Mouse (Mus musculus): ENCODE measurements around the gene Gm7030. TPM values are rescaled to one million over a fixed set of nuclear protein-coding genes. Genes with fewer than 3 reads are reported as not detected.
"Not testable (repeated sequence)": the region's sequence is repeated elsewhere in the genome, so short reads cannot be mapped to it uniquely, and the experiment has no call there.

Gm7030 gene
- not detected in 2 replicates for polyA plus RNA-seq (2015; fragmentation: Nextera tagmentation; extraction: Ambion mirVana)

GRCm38 (mm10) chr17:36128968-36129817 lies at the start of gene Gm7030:
TSS of gene Gm7030 (minus strand) at chr17:36129425.
- not testable (repeated sequence) for H3K9me3 ChIP-seq (replicated peaks; ENCODE audit: control insufficient read depth, low read length); H3K4me1 ChIP-seq (ENCODE audit: control insufficient read depth, low read depth, low read length); ATAC-seq (ENCODE audit: low read depth); H3K4me2 ChIP-seq (ENCODE audit: low read depth, low read length); H3K4me3 ChIP-seq (ENCODE audit: low read depth, low read length); H3K36me3 ChIP-seq (ENCODE audit: control insufficient read depth, insufficient read depth); H3K9ac ChIP-seq (ENCODE audit: low read depth, low read length); H3K27ac ChIP-seq (ENCODE audit: low read length); H3K27me3 ChIP-seq (ENCODE audit: control insufficient read depth, insufficient read depth, low read depth, low read length)
- WGBS (ENCODE audit: insufficient replicate concordance), result 20% methylated on average over 26 of the region's 28 CpGs

DNA sequence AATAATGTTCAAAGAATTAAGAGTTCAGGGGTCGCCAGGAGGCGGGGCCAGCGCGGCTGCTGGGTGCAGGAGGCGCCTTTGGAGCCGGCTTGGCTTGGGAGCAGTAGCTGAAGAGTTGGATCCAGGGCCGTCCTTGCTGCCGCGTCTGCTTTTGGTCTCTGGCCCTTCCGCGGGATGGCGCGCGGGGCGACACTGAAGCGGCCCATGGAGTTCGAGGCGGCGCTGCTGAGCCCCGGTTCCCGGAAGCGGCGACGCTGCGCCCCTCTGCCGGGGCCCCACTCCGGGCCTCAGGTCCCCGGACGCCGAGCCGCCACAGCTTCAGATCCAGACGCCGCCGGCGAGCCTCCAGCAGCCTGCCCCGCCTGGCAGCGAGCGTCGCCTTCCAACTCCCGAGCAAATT lies 49.7 kb upstream of the Gm7030 start:
- not testable (repeated sequence) for H3K9ac ChIP-seq (ENCODE audit: low read depth, low read length); ATAC-seq (ENCODE audit: low read depth); H3K9me3 ChIP-seq (replicated peaks; ENCODE audit: control insufficient read depth, low read length); H3K4me1 ChIP-seq (ENCODE audit: control insufficient read depth, low read depth, low read length); H3K27ac ChIP-seq (ENCODE audit: low read length); H3K36me3 ChIP-seq (ENCODE audit: control insufficient read depth, insufficient read depth)
- WGBS (ENCODE audit: insufficient replicate concordance), result under 1% methylated on average over 40 of the region's 40 CpGs
- Histone ChIP-seq H3K4me3 (ENCODE audit: low read depth, low read length) (peak overlapping the region; percentile 8; the same call in 1 of the 2 replicates), H3K4me2 (ENCODE audit: low read depth, low read length) (peak overlapping the region; percentile 20; the same call in 1 of the 2 replicates), H3K27me3 (ENCODE audit: control insufficient read depth, insufficient read depth, low read depth, low read length) (peaks cover 14% of the 10 kb centered on the region)

DNA sequence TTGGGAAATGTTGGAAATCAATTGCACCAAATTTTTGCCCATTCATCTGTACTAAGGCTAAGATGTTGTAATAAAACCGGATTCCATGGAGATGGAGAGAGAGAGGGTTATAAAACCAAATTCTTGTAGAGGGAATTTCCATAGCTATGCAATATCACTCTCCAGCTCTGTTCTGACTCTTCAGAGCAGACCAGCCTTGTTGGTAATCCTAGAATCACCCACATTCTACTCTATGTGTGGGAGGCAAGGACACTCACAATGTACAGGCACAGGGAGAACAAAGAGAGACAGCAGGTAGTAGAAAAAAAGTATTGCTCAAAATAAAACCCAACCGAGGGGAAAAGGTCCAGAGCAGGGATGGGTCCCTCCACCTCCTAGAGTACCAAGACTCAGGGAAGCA lies 46.9 kb upstream of the Gm7030 start:
- ATAC-seq (ENCODE audit: low read depth); H3K4me3 ChIP-seq (ENCODE audit: low read depth, low read length); H3K9ac ChIP-seq (ENCODE audit: low read depth, low read length); H3K4me1 ChIP-seq (ENCODE audit: control insufficient read depth, low read depth, low read length); H3K36me3 ChIP-seq (ENCODE audit: control insufficient read depth, insufficient read depth); H3K27ac ChIP-seq (ENCODE audit: low read length); H3K4me2 ChIP-seq (ENCODE audit: low read depth, low read length); H3K9me3 ChIP-seq (replicated peaks; ENCODE audit: control insufficient read depth, low read length): not testable (repeated sequence)
- no CpG with 5 or more reads among the region's 2 CpGs for WGBS (ENCODE audit: insufficient replicate concordance)
- peaks cover 10% of the 10 kb centered on the region for H3K27me3 ChIP-seq (ENCODE audit: control insufficient read depth, insufficient read depth, low read depth, low read length)

DNA sequence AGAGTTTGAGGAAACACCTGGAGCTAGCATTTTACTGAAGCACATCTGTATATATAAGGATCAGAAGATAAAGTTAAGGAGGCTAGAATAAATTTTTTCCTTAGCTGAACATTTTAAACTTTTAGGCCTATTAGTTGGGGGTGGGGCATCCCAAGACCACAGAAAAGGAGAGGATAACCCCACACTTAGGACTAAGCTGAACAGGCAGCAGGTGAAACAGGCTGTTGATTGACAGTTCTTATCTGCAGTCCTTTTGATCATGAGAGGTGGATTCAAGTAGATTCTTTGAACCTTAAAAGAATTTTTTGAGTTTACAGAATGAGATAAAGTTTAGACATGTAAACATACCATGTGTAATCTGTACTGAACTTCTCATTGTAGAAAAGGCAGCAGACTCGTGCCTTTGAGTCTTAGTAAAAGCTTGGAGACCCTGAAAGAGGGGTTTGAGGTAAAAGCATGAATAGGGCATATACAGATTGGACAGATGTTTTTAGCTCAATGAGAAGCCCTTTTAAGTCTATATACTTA lies 41.1 kb upstream of the Gm7030 start:
- WGBS (ENCODE audit: insufficient replicate concordance), result 12% methylated on average over 1 of the region's 1 CpGs
- H3K9ac ChIP-seq (ENCODE audit: low read depth, low read length), result no peak overlapping the region
- H3K9me3 ChIP-seq (replicated peaks; ENCODE audit: control insufficient read depth, low read length), result no peaks in the 10 kb centered on the region
- H3K27ac ChIP-seq (ENCODE audit: low read length), result no peak overlapping the region
- peaks cover 38% of the 10 kb centered on the region for H3K27me3 ChIP-seq (ENCODE audit: control insufficient read depth, insufficient read depth, low read depth, low read length)
- H3K36me3 ChIP-seq (ENCODE audit: control insufficient read depth, insufficient read depth), result no peaks in the 10 kb centered on the region
- H3K4me3 ChIP-seq (ENCODE audit: low read depth, low read length), result no peak overlapping the region
- ATAC-seq (ENCODE audit: low read depth), result no peak
- no peaks in the 10 kb centered on the region for H3K4me1 ChIP-seq (ENCODE audit: control insufficient read depth, low read depth, low read length)
- H3K4me2 ChIP-seq (ENCODE audit: low read depth, low read length), result no peak overlapping the region

GRCm38 (mm10) chr17:36169753-36170152 lies 40.5 kb upstream of the Gm7030 start:
- H3K4me3 ChIP-seq (ENCODE audit: low read depth, low read length), result no peak overlapping the region
- peaks cover 44% of the 10 kb centered on the region for H3K27me3 ChIP-seq (ENCODE audit: control insufficient read depth, insufficient read depth, low read depth, low read length)
- no peaks in the 10 kb centered on the region for H3K36me3 ChIP-seq (ENCODE audit: control insufficient read depth, insufficient read depth)
- no peak overlapping the region for H3K4me2 ChIP-seq (ENCODE audit: low read depth, low read length)
- no peaks in the 10 kb centered on the region for H3K4me1 ChIP-seq (ENCODE audit: control insufficient read depth, low read depth, low read length)
- no peak overlapping the region for H3K9ac ChIP-seq (ENCODE audit: low read depth, low read length)
- no peak overlapping the region for H3K27ac ChIP-seq (ENCODE audit: low read length)
- no peak for ATAC-seq (ENCODE audit: low read depth)
- no peaks in the 10 kb centered on the region for H3K9me3 ChIP-seq (replicated peaks; ENCODE audit: control insufficient read depth, low read length)

DNA sequence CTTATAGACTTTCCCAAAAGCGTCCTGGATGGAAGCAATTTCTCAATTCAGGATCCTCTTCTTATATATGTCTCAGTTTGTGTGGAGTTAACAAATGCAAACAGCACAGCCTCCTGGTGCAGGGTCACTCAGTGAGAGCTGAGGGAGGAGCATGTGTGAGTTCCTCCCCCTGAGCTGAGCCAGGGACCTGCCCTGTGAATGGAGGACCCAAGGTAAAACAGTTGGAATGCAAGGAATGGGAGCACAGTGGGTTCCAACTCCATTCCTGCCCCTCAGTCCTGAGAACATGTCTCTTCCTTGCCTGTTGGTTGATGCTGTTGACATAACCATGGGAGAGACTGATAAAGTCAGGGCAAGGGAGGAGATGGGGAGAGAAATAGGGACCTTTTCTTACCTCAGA lies 39.9 kb upstream of the Gm7030 start:
- WGBS (ENCODE audit: insufficient replicate concordance), result no CpG with 5 or more reads among the region's 1 CpGs
- not testable (repeated sequence) for H3K27ac ChIP-seq (ENCODE audit: low read length); H3K9ac ChIP-seq (ENCODE audit: low read depth, low read length); H3K4me1 ChIP-seq (ENCODE audit: control insufficient read depth, low read depth, low read length); H3K9me3 ChIP-seq (replicated peaks; ENCODE audit: control insufficient read depth, low read length); ATAC-seq (ENCODE audit: low read depth); H3K36me3 ChIP-seq (ENCODE audit: control insufficient read depth, insufficient read depth); H3K4me2 ChIP-seq (ENCODE audit: low read depth, low read length); H3K4me3 ChIP-seq (ENCODE audit: low read depth, low read length)
- peaks cover 47% of the 10 kb centered on the region for H3K27me3 ChIP-seq (ENCODE audit: control insufficient read depth, insufficient read depth, low read depth, low read length)

- Histone ChIP-seq H3K4me3 (ENCODE audit: low read depth, low read length) (peak within 1 kb of the TSS; percentile 58), H3K9me3 (replicated peaks; ENCODE audit: control insufficient read depth, low read length) (no peaks in the 10 kb centered on the region), H3K36me3 (ENCODE audit: control insufficient read depth, insufficient read depth) (no peaks in the 10 kb centered on the region), H3K27ac (ENCODE audit: low read length) (no peak within 1 kb of the TSS), H3K4me2 (ENCODE audit: low read depth, low read length) (peak within 1 kb of the TSS; percentile 51), H3K4me1 (ENCODE audit: control insufficient read depth, low read depth, low read length) (no peaks in the 10 kb centered on the region), H3K9ac (ENCODE audit: low read depth, low read length) (no peak within 1 kb of the TSS), H3K27me3 (ENCODE audit: control insufficient read depth, insufficient read depth, low read depth, low read length) (peaks cover 47% of the 10 kb centered on the region)
- no peak for ATAC-seq (ENCODE audit: low read depth)
- 3% methylated on average over 63 of the region's 63 CpGs for WGBS (ENCODE audit: insufficient replicate concordance)
Observed at GRCm38 (mm10) chr17:36168039-36168652, 38.9 kb upstream of the Gm7030 start, which contains the start of gene Gm8909. TSS of gene Gm8909 (minus strand) at chr17:36168537.

DNA sequence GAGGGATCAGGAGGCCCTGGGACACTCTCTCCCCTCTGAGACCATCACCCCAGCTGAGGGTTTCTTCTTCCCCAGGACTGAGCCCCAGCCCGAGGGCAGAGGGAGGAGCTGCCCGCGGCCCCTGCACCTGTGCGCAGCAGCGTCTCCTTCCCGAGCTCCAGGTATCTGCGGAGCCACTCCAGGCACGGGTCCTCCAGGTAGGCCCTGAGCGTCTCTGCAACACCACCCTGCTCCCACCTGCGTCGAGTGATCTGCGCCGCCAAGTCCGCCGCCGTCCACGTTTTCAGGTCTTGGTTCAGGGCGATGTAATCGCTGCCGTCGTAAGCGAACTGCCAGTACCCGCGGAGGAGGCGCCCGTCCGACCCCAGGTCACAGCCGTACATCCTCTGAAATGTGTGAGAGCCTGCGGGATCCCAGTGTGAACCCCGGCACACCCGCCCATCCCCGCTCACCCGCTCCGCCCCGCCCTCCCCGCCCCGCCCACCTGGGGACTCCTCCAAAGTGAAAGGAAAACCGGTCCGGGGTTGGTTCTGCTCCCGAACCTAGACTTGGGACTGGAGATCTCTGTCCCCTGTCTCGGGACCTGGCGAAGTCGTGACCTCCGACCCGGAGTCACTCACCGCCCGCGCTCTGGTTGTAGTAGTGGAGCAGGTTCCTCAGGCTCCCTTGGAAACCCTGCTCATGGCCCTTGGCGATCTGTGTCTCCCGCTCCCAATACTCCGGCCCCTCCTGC lies 38.2 kb upstream of the Gm7030 start:
- Histone ChIP-seq H3K36me3 (ENCODE audit: control insufficient read depth, insufficient read depth) (no peaks in the 10 kb centered on the region), H3K4me2 (ENCODE audit: low read depth, low read length) (peak overlapping the region; percentile 51), H3K9ac (ENCODE audit: low read depth, low read length) (no peak overlapping the region), H3K4me1 (ENCODE audit: control insufficient read depth, low read depth, low read length) (no peaks in the 10 kb centered on the region), H3K27ac (ENCODE audit: low read length) (no peak overlapping the region), H3K9me3 (replicated peaks; ENCODE audit: control insufficient read depth, low read length) (no peaks in the 10 kb centered on the region), H3K27me3 (ENCODE audit: control insufficient read depth, insufficient read depth, low read depth, low read length) (peaks cover 50% of the 10 kb centered on the region), H3K4me3 (ENCODE audit: low read depth, low read length) (peak overlapping the region; percentile 58)
- 2% methylated on average over 51 of the region's 51 CpGs for WGBS (ENCODE audit: insufficient replicate concordance)
- no peak for ATAC-seq (ENCODE audit: low read depth)

Measured in liver, embryonic 16.5 days (tissue).